Mouse (Mus musculus): ENCODE measurements around the gene Emilin1. TPM values are rescaled to one million over a fixed set of nuclear protein-coding genes. Genes with fewer than 3 reads are reported as not detected.
"Not testable (repeated sequence)": the region's sequence is repeated elsewhere in the genome, so short reads cannot be mapped to it uniquely, and the experiment has no call there.

Emilin1 gene
- polyA plus RNA-seq, 1 experiment from 2014 or later = 244 TPM

GRCm38 (mm10) chr5:30879347-30879943 is 33.8 kb upstream of the Emilin1 start:
- Histone ChIP-seq H3K27me3 (no peaks in the 10 kb centered on the region), H3K4me1 (peaks cover 11% of the 10 kb centered on the region), H3K4me2 (replicated peaks) (no peak overlapping the region), H3K27ac (replicated peaks) (0 out of 2 replicates have a peak overlapping the region, but pooled peaks have one; percentile 44), H3K4me3 (replicated peaks) (no peak overlapping the region), H3K9ac (no peak overlapping the region), H3K36me3 (peaks cover 37% of the 10 kb centered on the region), H3K9me3 (replicated peaks) (no peaks in the 10 kb centered on the region)
- 62% methylated on average over 5 of the region's 5 CpGs for WGBS
- ATAC-seq (ENCODE audit: insufficient number of reproducible peaks, low FRiP score, low TSS enrichment, low read depth) = no peak

GRCm38 (mm10) chr5:30881839-30882238 is 31.4 kb upstream of the Emilin1 start:
- not testable (repeated sequence) for ATAC-seq (ENCODE audit: insufficient number of reproducible peaks, low FRiP score, low TSS enrichment, low read depth)

GRCm38 (mm10) chr5:30886209-30886608 is 27.0 kb upstream of the Emilin1 start:
- no peak for ATAC-seq (ENCODE audit: insufficient number of reproducible peaks, low FRiP score, low TSS enrichment, low read depth)
- Histone ChIP-seq H3K4me2 (replicated peaks) (peak overlapping the region; percentile 69; the same call in 1 of the 2 replicates), H3K36me3 (peaks cover 6% of the 10 kb centered on the region; the same call in 1 of the 2 replicates), H3K9me3 (replicated peaks) (no peaks in the 10 kb centered on the region), H3K27ac (replicated peaks) (peak overlapping the region; percentile 98; the same call in 1 of the 2 replicates), H3K27me3 (no peaks in the 10 kb centered on the region), H3K4me3 (replicated peaks) (peak overlapping the region; percentile 83; the same call in 1 of the 2 replicates), H3K4me1 (peaks cover 21% of the 10 kb centered on the region), H3K9ac (no peak overlapping the region)
- 46% methylated on average over 4 of the region's 4 CpGs for WGBS

More at GRCm38 (mm10) chr5:30881839-30882238, 31.4 kb upstream of the Emilin1 start:
- H3K27ac ChIP-seq (replicated peaks); H3K9ac ChIP-seq; H3K4me2 ChIP-seq (replicated peaks); H3K4me3 ChIP-seq (replicated peaks); H3K9me3 ChIP-seq (replicated peaks); H3K27me3 ChIP-seq: not testable (repeated sequence)
- 76% methylated on average over 4 of the region's 4 CpGs for WGBS
- peaks cover 13% of the 10 kb centered on the region for H3K36me3 ChIP-seq
- H3K4me1 ChIP-seq = peaks cover 15% of the 10 kb centered on the region

GRCm38 (mm10) chr5:30886731-30887130 is 26.5 kb upstream of the Emilin1 start:
- Histone ChIP-seq H3K4me2 (replicated peaks) (peak overlapping the region; percentile 69), H3K9ac (peak overlapping the region; percentile 43), H3K4me1 (peaks cover 21% of the 10 kb centered on the region), H3K9me3 (replicated peaks) (no peaks in the 10 kb centered on the region), H3K36me3 (peaks cover 11% of the 10 kb centered on the region), H3K27me3 (no peaks in the 10 kb centered on the region), H3K4me3 (replicated peaks) (peak overlapping the region; percentile 83), H3K27ac (replicated peaks) (peak overlapping the region; percentile 98)
- WGBS = 32% methylated on average over 5 of the region's 5 CpGs
- ATAC-seq (ENCODE audit: insufficient number of reproducible peaks, low FRiP score, low TSS enrichment, low read depth) = no peak

GRCm38 (mm10) chr5:30887331-30887761 is 25.9 kb upstream of the Emilin1 start:
- H3K9me3 ChIP-seq (replicated peaks) = no peaks in the 10 kb centered on the region
- H3K9ac ChIP-seq = peak overlapping the region; percentile 43
- H3K36me3 ChIP-seq = peaks cover 17% of the 10 kb centered on the region
- WGBS = under 1% methylated on average over 19 of the region's 19 CpGs
- peak overlapping the region; percentile 69 for H3K4me2 ChIP-seq (replicated peaks)
- peak; percentile 24 for ATAC-seq (ENCODE audit: insufficient number of reproducible peaks, low FRiP score, low TSS enrichment, low read depth)
- peak overlapping the region; percentile 83 for H3K4me3 ChIP-seq (replicated peaks)
- H3K27ac ChIP-seq (replicated peaks) = peak overlapping the region; percentile 98
- no peaks in the 10 kb centered on the region for H3K27me3 ChIP-seq
- peaks cover 21% of the 10 kb centered on the region for H3K4me1 ChIP-seq

- peak; percentile 87 for ATAC-seq (ENCODE audit: insufficient number of reproducible peaks, low FRiP score, low TSS enrichment, low read depth)
- Histone ChIP-seq H3K4me1 (peaks cover 21% of the 10 kb centered on the region), H3K4me2 (replicated peaks) (peak overlapping the region; percentile 69), H3K9ac (peak overlapping the region; percentile 43), H3K36me3 (peaks cover 23% of the 10 kb centered on the region), H3K27me3 (no peaks in the 10 kb centered on the region), H3K9me3 (replicated peaks) (no peaks in the 10 kb centered on the region), H3K27ac (replicated peaks) (peak overlapping the region; percentile 98), H3K4me3 (replicated peaks) (peak overlapping the region; percentile 83)
- under 1% methylated on average over 28 of the region's 28 CpGs for whole genome bisulfite sequencing
These were observed 25.3 kb upstream of the Emilin1 start for GRCm38 (mm10) chr5:30887858-30888336.

- under 1% methylated on average over 42 of the region's 42 CpGs for WGBS
- Histone ChIP-seq H3K4me1 (peaks cover 21% of the 10 kb centered on the region), H3K27ac (replicated peaks) (peak within 1 kb of the TSS; percentile 98), H3K27me3 (no peaks in the 10 kb centered on the region), H3K4me3 (replicated peaks) (peak within 1 kb of the TSS; percentile 83), H3K9ac (peak within 1 kb of the TSS; percentile 92), H3K4me2 (replicated peaks) (peak within 1 kb of the TSS; percentile 69), H3K9me3 (replicated peaks) (no peaks in the 10 kb centered on the region), H3K36me3 (peaks cover 29% of the 10 kb centered on the region)
- peak; percentile 92 for ATAC-seq (ENCODE audit: insufficient number of reproducible peaks, low FRiP score, low TSS enrichment, low read depth)
These were observed 24.7 kb upstream of the Emilin1 start, which contains the start of gene Agbl5 for GRCm38 (mm10) chr5:30888337-30889087. Gene Agbl5, plus strand, starts transcription at chr5:30888694.

GRCm38 (mm10) chr5:30889088-30889754 is 24.0 kb upstream of the Emilin1 start:
- peak overlapping the region; percentile 98 for H3K27ac ChIP-seq (replicated peaks)
- peak overlapping the region; percentile 92 for H3K9ac ChIP-seq
- under 1% methylated on average over 42 of the region's 42 CpGs for WGBS
- H3K9me3 ChIP-seq (replicated peaks) = no peaks in the 10 kb centered on the region
- ATAC-seq (ENCODE audit: insufficient number of reproducible peaks, low FRiP score, low TSS enrichment, low read depth) = peak; percentile 30
- peak overlapping the region; percentile 83 for H3K4me3 ChIP-seq (replicated peaks)
- peaks cover 21% of the 10 kb centered on the region for H3K4me1 ChIP-seq
- no peaks in the 10 kb centered on the region for H3K27me3 ChIP-seq
- H3K4me2 ChIP-seq (replicated peaks) = peak overlapping the region; percentile 69
- peaks cover 36% of the 10 kb centered on the region for H3K36me3 ChIP-seq

GRCm38 (mm10) chr5:30890375-30890774 is 22.8 kb upstream of the Emilin1 start:
- no peak for ATAC-seq (ENCODE audit: insufficient number of reproducible peaks, low FRiP score, low TSS enrichment, low read depth)
- WGBS = 62% methylated on average over 7 of the region's 7 CpGs
- Histone ChIP-seq H3K4me1 (peaks cover 21% of the 10 kb centered on the region), H3K27me3 (no peaks in the 10 kb centered on the region), H3K4me2 (replicated peaks) (peak overlapping the region; percentile 69), H3K4me3 (replicated peaks) (peak overlapping the region; percentile 83), H3K27ac (replicated peaks) (peak overlapping the region; percentile 98), H3K36me3 (peaks cover 47% of the 10 kb centered on the region), H3K9me3 (replicated peaks) (no peaks in the 10 kb centered on the region), H3K9ac (0 out of 2 replicates have a peak overlapping the region, but pooled peaks have one; percentile 7)

GRCm38 (mm10) chr5:30901860-30902259 is 11.3 kb upstream of the Emilin1 start:
- 88% methylated on average over 5 of the region's 5 CpGs for WGBS
- no peaks in the 10 kb centered on the region for H3K27me3 ChIP-seq
- H3K9me3 ChIP-seq (replicated peaks) = no peaks in the 10 kb centered on the region
- H3K4me2 ChIP-seq (replicated peaks) = no peak overlapping the region
- no peak overlapping the region for H3K27ac ChIP-seq (replicated peaks)
- ATAC-seq (ENCODE audit: insufficient number of reproducible peaks, low FRiP score, low TSS enrichment, low read depth) = no peak
- peaks cover 25% of the 10 kb centered on the region for H3K4me1 ChIP-seq
- H3K4me3 ChIP-seq (replicated peaks) = no peak overlapping the region
- no peak overlapping the region for H3K9ac ChIP-seq
- H3K36me3 ChIP-seq = peaks cover 71% of the 10 kb centered on the region

All from embryonic facial prominence, embryonic 15.5 days (tissue).